Comparison of ENCODE assay signal across 8 mouse cellular contexts in genomic region chr14:119852139-119852538, GRCm38 (mm10).
DNase-seq lines count a peak whose midpoint lies in the region; ATAC-seq and TF ChIP-seq lines count a peak whose summit lies in the region.

No protein-coding gene starts in this region.

- no peaks in the 10 kb centered on the region for H3K27me3 ChIP-seq in stomach, embryonic 16.5 days (ENCODE audit: control insufficient read depth, insufficient read depth, low read length)
- no peaks in the 10 kb centered on the region for H3K27me3 ChIP-seq in stomach, postnatal 0 days (ENCODE audit: control insufficient read depth, insufficient read depth, low read length)
- H3K27me3 ChIP-seq in liver, postnatal 0 days (ENCODE audit: insufficient read depth, low read length), result no peaks in the 10 kb centered on the region

- TF ChIP-seq EP300 in stomach, postnatal 0 days (optimal IDR thresholded peaks at IDR 0.05), result no peak
- no peak for TF ChIP-seq EP300 in liver, postnatal 0 days (IDR thresholded peaks at IDR 0.05; ENCODE audit: low read depth)

- no peak overlapping the region for H3K9ac ChIP-seq in stomach, embryonic 16.5 days (ENCODE audit: low read length)
- no peak overlapping the region for H3K9ac ChIP-seq in stomach, postnatal 0 days (ENCODE audit: low read length)
- no peak overlapping the region for H3K9ac ChIP-seq in liver, postnatal 0 days (replicated peaks)

- no peak overlapping the region for H3K4me3 ChIP-seq in stomach, embryonic 16.5 days (replicated peaks; ENCODE audit: low read length)
- H3K4me3 ChIP-seq in stomach, postnatal 0 days (ENCODE audit: low read depth, low read length), result no peak overlapping the region
- H3K4me3 ChIP-seq in liver, postnatal 0 days (ENCODE audit: low read depth, low read length), result no peak overlapping the region

- H3K9me3 ChIP-seq in stomach, embryonic 16.5 days (replicated peaks; ENCODE audit: control insufficient read depth, low read length), result no peaks in the 10 kb centered on the region
- H3K9me3 ChIP-seq in stomach, postnatal 0 days (ENCODE audit: control insufficient read depth, low read length), result no peaks in the 10 kb centered on the region
- H3K9me3 ChIP-seq in liver, postnatal 0 days (ENCODE audit: low read length), result no peaks in the 10 kb centered on the region

- 0 out of 2 replicates have a peak overlapping the region, but pooled peaks have one; percentile 8 for H3K4me2 ChIP-seq in stomach, embryonic 16.5 days (ENCODE audit: low read depth, low read length)
- no peak overlapping the region for H3K4me2 ChIP-seq in stomach, postnatal 0 days (replicated peaks; ENCODE audit: low read depth)
- H3K4me2 ChIP-seq in liver, postnatal 0 days (ENCODE audit: low read depth, low read length), result no peak overlapping the region

- ATAC-seq in frontal cortex, adult (ENCODE audit: low TSS enrichment), result peak; percentile 67
- no peak for ATAC-seq in stomach, embryonic 16.5 days (ENCODE audit: insufficient read depth, low FRiP score)
- ATAC-seq in stomach, postnatal 0 days (ENCODE audit: low FRiP score, low TSS enrichment), result no peak
- no peak for ATAC-seq in liver, postnatal 0 days
- ATAC-seq in erythroblast, adult 5-6 weeks (replicated peaks; ENCODE audit: low FRiP score, poor library complexity, severe bottlenecking), result no peak

- H3K4me1 ChIP-seq in stomach, embryonic 16.5 days (ENCODE audit: control insufficient read depth, insufficient read depth, low read length), result peaks cover 4% of the 10 kb centered on the region; the same call in 1 of the 2 replicates
- H3K4me1 ChIP-seq in stomach, postnatal 0 days (replicated peaks; ENCODE audit: control insufficient read depth, insufficient read depth), result no peaks in the 10 kb centered on the region
- no peaks in the 10 kb centered on the region for H3K4me1 ChIP-seq in liver, postnatal 0 days (ENCODE audit: insufficient read depth)

- WGBS in stomach, embryonic 16.5 days, result 21% methylated on average over 5 of the region's 5 CpGs
- WGBS in stomach, postnatal 0 days, result 13% methylated on average over 5 of the region's 5 CpGs
- 35% methylated on average over 5 of the region's 5 CpGs for WGBS in liver, postnatal 0 days (ENCODE audit: insufficient replicate concordance)

- no peak for DNase-seq in frontal cortex, postnatal 14 days (ENCODE audit: low spot score in 2 of 2)
- DNase-seq in stomach, postnatal 0 days (ENCODE audit: low spot score), result no peak
- DNase-seq in kidney, postnatal 36 days, result peak; percentile 9 to 14
- DNase-seq in c-Kit-positive CD71-positive TER-119-positive erythroid progenitor cells, embryonic 14.5 days (ENCODE audit: low spot score), result no peak
- DNase-seq in liver, postnatal 0 days, result no peak

- TF ChIP-seq CTCF in stomach, postnatal 0 days (IDR thresholded peaks at IDR 0.05; ENCODE audit: low read depth), result no peak
- TF ChIP-seq CTCF in liver, postnatal 0 days (IDR thresholded peaks at IDR 0.05; ENCODE audit: low read depth), result no peak

- no peak overlapping the region for H3K27ac ChIP-seq in stomach, embryonic 16.5 days (ENCODE audit: low read length)
- no peak overlapping the region for H3K27ac ChIP-seq in stomach, postnatal 0 days (replicated peaks)
- H3K27ac ChIP-seq in liver, postnatal 0 days (ENCODE audit: low read depth), result no peak overlapping the region

- no peaks in the 10 kb centered on the region for H3K36me3 ChIP-seq in stomach, embryonic 16.5 days (ENCODE audit: control insufficient read depth, insufficient read depth, low read length)
- no peaks in the 10 kb centered on the region for H3K36me3 ChIP-seq in stomach, postnatal 0 days (ENCODE audit: control insufficient read depth, insufficient read depth, low read length)
- no peaks in the 10 kb centered on the region for H3K36me3 ChIP-seq in liver, postnatal 0 days (replicated peaks; ENCODE audit: insufficient read depth, low read length)

Comparison
In these comparisons a context has a peak if more than half of its experiments do, and no peak if none do; other contexts are left out.
1. DNase-seq: peak in kidney, postnatal 36 days (2 of 2); none in frontal cortex, postnatal 14 days (0 of 2), stomach, postnatal 0 days (single experiment), c-Kit-positive CD71-positive TER-119-positive erythroid progenitor cells, embryonic 14.5 days (single experiment) and liver, postnatal 0 days (single experiment).